Mouse (Mus musculus) C2C12 (cell line): Measurements from ENCODE around the gene Fhit.

Source experiments
- CTCF ChIP-seq: IDR thresholded peaks from one replicate; pipeline ENCODE4 v1.5.1; 2011; ENCODE audit not compliant: control insufficient read depth, insufficient read depth, insufficient read length
- MYOG ChIP-seq: IDR thresholded peaks from one replicate; pipeline ENCODE4 v1.6.1; 2011; ENCODE audit not compliant: control insufficient read depth, insufficient read length; ENCODE audit errors: extremely low read depth
- USF1 ChIP-seq: IDR thresholded peaks from one replicate; pipeline ENCODE4 v1.6.1; 2011; ENCODE audit warnings: low read depth, mild to moderate bottlenecking, control low read depth, moderate library complexity

DNA sequence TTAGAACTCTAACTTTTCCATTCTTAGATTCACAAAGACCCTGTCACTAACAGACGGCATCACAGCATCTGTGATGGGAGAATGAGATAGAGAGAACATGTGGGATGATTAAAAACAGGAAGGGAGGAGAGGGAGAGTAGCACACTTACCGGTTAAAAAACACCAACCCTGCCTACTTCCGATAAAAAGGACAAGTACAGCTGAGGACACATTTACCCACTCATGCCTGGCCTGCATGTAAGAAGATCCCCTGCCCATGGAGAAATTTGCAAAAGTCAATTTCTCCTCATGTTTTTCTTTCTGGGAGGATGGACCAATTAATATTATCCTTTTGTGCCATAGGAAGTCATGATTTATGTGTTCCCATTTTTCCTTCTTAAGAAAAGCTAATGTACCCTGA lies 1198.0 kb downstream of the Fhit start:
- no peak for TF ChIP-seq CTCF
- no peak for TF ChIP-seq MYOG
- no peak for TF ChIP-seq USF1
